Mouse (Mus musculus) macrophage (primary cell): ENCODE data around the gene Myb. TPM values are rescaled to one million over a fixed set of nuclear protein-coding genes. Genes with fewer than 3 reads are reported as not detected.

Experiments
- H3K27ac ChIP-seq: fragments of 350-480 bp; formaldehyde crosslinking; 2 replicates; pipeline ENCODE4 v1.9.0; 2021
- H3K36me3 ChIP-seq: fragments of 350-480 bp; formaldehyde crosslinking; 2 replicates; pipeline ENCODE4 v1.9.0; 2021; ENCODE audit errors: inconsistent target
- H3K4me3 ChIP-seq: fragments of 350-480 bp; formaldehyde crosslinking; 2 replicates; pipeline ENCODE4 v1.9.0; 2021; ENCODE audit errors: inconsistent target
- H3K79me2 ChIP-seq: fragments of 350-480 bp; formaldehyde crosslinking; 2 replicates; pipeline ENCODE4 v1.9.0; 2021; ENCODE audit errors: inconsistent target
- WGBS: methylation state at CpG from one replicate; pipeline ENCODE4 v1.1.7; 2026; ENCODE audit warnings: inconsistent platforms; ENCODE audit not compliant: missing documents; 5-methylcytosine and 5-hydroxymethylcytosine counted together
- polyA plus RNA-seq: library from polyadenylated mRNA; stranded (reverse); fragments of 250-400 nt; gene quantifications from 3 replicates; pipeline ENCODE4 v1.2.4, GENCODE M21; 2018; ENCODE audit warnings: inconsistent platforms

The Myb gene
- polyA plus RNA-seq, 1 experiment from 2014 or later, result 0.20 TPM

GRCm38 (mm10) chr10:21090922-21091700, 69.7 kb downstream of the Myb start:
- no peaks in the 10 kb centered on the region for H3K36me3 ChIP-seq
- no peak overlapping the region for H3K27ac ChIP-seq
- no peaks in the 10 kb centered on the region for H3K79me2 ChIP-seq
- no peak overlapping the region for H3K4me3 ChIP-seq
- 92% methylated on average over 8 of the region's 8 CpGs for WGBS

- 94% methylated on average over 3 of the region's 3 CpGs for WGBS
These were observed 71.2 kb downstream of the Myb start for GRCm38 (mm10) chr10:21089541-21089940.

GRCm38 (mm10) chr10:21087614-21088232, 73.1 kb downstream of the Myb start:
- Histone ChIP-seq H3K79me2 (no peaks in the 10 kb centered on the region), H3K27ac (no peak overlapping the region), H3K4me3 (no peak overlapping the region), H3K36me3 (no peaks in the 10 kb centered on the region)
- 84% methylated on average over 3 of the region's 3 CpGs for WGBS

More at GRCm38 (mm10) chr10:21089541-21089940, 71.2 kb downstream of the Myb start:
- no peaks in the 10 kb centered on the region for H3K79me2 ChIP-seq
- H3K27ac ChIP-seq, result no peak overlapping the region
- H3K36me3 ChIP-seq, result no peaks in the 10 kb centered on the region
- H3K4me3 ChIP-seq, result no peak overlapping the region

- Histone ChIP-seq H3K27ac (no peak overlapping the region), H3K79me2 (no peaks in the 10 kb centered on the region), H3K4me3 (no peak overlapping the region), H3K36me3 (no peaks in the 10 kb centered on the region)
- 65% methylated on average over 5 of the region's 5 CpGs for WGBS
These were observed 75.7 kb downstream of the Myb start for GRCm38 (mm10) chr10:21085044-21085443.

- H3K4me3 ChIP-seq, result no peak overlapping the region
- no peaks in the 10 kb centered on the region for H3K79me2 ChIP-seq
- no peak overlapping the region for H3K27ac ChIP-seq
These were observed 77.3 kb downstream of the Myb start for GRCm38 (mm10) chr10:21083391-21083918.

GRCm38 (mm10) chr10:21082447-21082846, 78.3 kb downstream of the Myb start:
- no peaks in the 10 kb centered on the region for H3K36me3 ChIP-seq
- H3K27ac ChIP-seq, result no peak overlapping the region
- no peak overlapping the region for H3K4me3 ChIP-seq
- WGBS, result 75% methylated on average over 8 of the region's 8 CpGs
- H3K79me2 ChIP-seq, result no peaks in the 10 kb centered on the region

More at GRCm38 (mm10) chr10:21083391-21083918, 77.3 kb downstream of the Myb start:
- 15% methylated on average over 8 of the region's 8 CpGs for WGBS
- no peaks in the 10 kb centered on the region for H3K36me3 ChIP-seq

- Histone ChIP-seq H3K27ac (peak overlapping the region; percentile 64), H3K79me2 (no peaks in the 10 kb centered on the region), H3K36me3 (no peaks in the 10 kb centered on the region), H3K4me3 (peak overlapping the region; percentile 4; the same call in 1 of the 2 replicates)
- WGBS, result 5% methylated on average over 14 of the region's 14 CpGs
These were observed 83.5 kb downstream of the Myb start for GRCm38 (mm10) chr10:21077151-21077719.

GRCm38 (mm10) chr10:21076731-21077130, 84.1 kb downstream of the Myb start:
- Histone ChIP-seq H3K4me3 (peak overlapping the region; percentile 4; the same call in 1 of the 2 replicates), H3K36me3 (no peaks in the 10 kb centered on the region), H3K79me2 (no peaks in the 10 kb centered on the region), H3K27ac (peak overlapping the region; percentile 64)
- 46% methylated on average over 7 of the region's 7 CpGs for WGBS

GRCm38 (mm10) chr10:21076137-21076536, 84.6 kb downstream of the Myb start:
- 83% methylated on average over 1 of the region's 1 CpGs for WGBS
- Histone ChIP-seq H3K4me3 (no peak overlapping the region), H3K27ac (no peak overlapping the region), H3K79me2 (no peaks in the 10 kb centered on the region), H3K36me3 (no peaks in the 10 kb centered on the region)

Other genes starting within 250 kb of the Myb start
- 1.4 to 3.4 TPM (median 2.7 TPM) in 3 replicates for gene Ahi1, start 208.4 kb downstream of the Myb start, polyA plus RNA-seq
- gene Hbs1l, start 135.0 kb upstream of the Myb start, polyA plus RNA-seq, result 21.1 to 31.6 TPM (median 23.5 TPM) in 3 replicates
- not detected in 3 replicates for gene Aldh8a1, start 216.3 kb upstream of the Myb start, polyA plus RNA-seq